Mouse (Mus musculus): ENCODE measurements around the gene Pgf.

Gene Pgf

DNA sequence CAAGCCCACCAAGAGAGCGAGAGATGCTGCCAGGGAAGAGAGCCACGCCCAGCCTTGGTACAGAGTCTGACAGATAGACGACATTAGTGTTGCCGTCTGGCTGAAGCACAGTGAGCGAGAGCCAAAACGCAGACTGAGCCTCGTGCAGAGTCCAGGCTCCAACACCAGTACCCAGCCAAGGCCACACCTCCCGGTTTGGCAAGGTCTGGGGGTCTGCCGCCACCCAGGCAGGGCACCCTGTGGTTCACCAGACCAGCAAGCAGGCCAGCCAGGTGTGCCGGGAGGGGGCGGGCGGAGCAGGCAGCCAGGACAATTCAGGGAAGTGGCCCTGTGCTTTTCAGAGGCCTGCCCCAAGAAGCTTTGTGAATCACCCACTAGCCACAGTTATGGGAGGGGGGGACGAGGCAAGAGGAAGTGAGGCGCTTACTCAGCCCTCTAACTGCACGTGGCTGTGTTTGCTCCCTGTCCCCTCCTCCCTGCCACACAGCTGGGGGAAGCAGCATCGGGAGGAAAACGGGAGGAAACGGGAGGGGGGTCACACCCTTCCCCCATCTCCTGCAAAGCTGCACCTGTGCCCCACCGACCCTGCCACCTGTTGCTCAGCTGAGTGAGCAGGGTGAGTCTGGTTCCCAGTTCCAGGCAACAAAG, 15.0 kb upstream of the Pgf start:
- peak; percentile 77 for DNase-seq (ENCODE audit: inconsistent ontology term)

GRCm38 (mm10) chr12:85190290-85190689, 12.7 kb upstream of the Pgf start:
- no peak for DNase-seq (ENCODE audit: inconsistent ontology term)

DNA sequence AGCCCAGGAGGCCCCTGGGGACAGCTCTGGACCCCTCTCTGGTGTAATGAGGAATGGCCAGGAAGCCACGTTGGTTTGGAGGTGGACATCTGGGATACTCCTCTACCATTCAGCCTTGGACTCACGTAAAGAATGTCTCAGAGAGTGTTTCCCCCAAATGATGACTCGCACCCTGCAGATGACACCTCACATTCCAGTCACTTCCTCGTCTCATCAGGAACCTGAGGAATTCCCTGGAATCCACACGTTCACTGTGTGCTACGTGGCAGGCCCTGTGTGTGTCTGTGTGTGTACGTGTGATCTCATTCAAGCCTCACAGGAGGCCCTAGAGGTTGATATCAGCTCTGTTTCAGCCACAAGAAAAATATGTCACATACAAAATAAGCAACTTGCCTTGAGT, 8.8 kb upstream of the Pgf start:
- DNase-seq (ENCODE audit: inconsistent ontology term): peak; percentile 46

GRCm38 (mm10) chr12:85185810-85186209, 8.2 kb upstream of the Pgf start:
- no peak for DNase-seq (ENCODE audit: inconsistent ontology term)

GRCm38 (mm10) chr12:85184118-85184517, 6.5 kb upstream of the Pgf start:
- DNase-seq (ENCODE audit: inconsistent ontology term): no peak

GRCm38 (mm10) chr12:85182898-85183297, 5.3 kb upstream of the Pgf start:
- no peak for DNase-seq (ENCODE audit: inconsistent ontology term)

- no peak for DNase-seq (ENCODE audit: inconsistent ontology term)
Observed at GRCm38 (mm10) chr12:85182345-85182643, 4.7 kb upstream of the Pgf start.

GRCm38 (mm10) chr12:85181475-85182344, 4.1 kb upstream of the Pgf start:
- no peak for DNase-seq (ENCODE audit: inconsistent ontology term)

DNA sequence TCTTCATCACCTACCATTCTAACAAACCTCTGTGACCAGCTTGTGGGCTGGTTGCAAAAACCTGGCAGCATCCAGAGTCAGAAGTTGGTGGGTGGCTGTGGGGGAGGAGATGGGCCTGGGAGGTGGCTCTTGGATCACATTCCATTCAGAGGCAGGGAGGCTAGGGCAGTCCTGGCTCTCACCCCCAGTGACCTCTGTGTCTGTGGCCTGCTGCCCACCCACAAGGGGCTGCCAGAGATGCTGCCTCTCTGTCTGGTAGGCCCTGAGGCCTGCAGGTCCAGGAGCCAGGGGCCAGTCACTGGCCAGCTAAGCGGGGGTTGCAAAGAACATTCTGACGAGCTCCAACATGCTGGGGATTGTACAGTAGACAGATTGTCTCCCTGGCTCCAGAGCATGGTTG, 704 bp upstream of the Pgf start:
- no peak for DNase-seq (ENCODE audit: inconsistent ontology term)

GRCm38 (mm10) chr12:85176846-85177523, 605 bp downstream of the Pgf start:
- DNase-seq (ENCODE audit: inconsistent ontology term): peak; percentile 57

DNA sequence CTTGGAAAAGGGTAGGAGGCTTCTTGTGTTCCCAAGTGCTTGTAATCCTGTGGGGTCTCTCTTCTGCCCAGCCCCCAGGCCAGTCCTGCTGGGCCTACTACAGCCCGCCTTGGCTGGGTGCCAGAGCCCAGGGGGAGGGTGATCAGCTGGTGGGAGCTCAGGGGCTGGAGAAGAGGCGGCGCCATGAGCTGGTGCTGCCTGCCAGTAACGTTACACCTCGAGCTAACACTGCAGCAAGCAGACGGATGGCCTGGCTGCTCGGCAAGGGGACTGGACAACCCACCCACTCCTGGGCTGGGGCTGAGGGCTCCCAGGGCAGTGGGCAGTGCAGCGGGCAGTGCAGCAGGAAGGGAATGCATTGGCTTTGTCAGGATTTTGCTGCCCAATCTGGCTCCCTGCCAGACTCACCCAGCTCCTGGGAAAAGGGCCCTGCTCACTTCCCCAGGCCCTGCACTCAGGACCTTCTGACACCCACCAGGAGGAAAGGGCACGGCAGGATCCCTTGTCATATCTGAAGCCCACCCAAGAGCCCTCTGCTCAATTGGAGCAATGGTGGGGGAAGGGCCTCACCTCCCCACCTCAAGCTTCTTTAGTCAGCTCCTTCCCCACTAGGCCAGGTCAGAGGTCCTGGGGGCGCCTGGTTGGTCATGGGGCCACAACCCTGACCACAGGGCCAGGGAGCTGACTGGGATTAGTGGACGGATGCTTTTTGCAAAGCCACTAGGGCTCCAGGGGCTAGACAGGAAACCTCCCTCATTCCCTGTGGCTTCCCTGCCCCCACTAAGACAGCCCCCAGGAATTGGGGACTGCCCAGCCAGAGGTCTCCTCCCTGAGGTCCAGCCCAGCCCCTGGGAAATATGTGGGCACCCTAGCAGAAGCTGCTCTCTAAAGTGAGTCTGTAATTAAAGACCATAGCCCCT, 1.4 kb downstream of the Pgf start:
- peak; percentile 44 for DNase-seq (ENCODE audit: inconsistent ontology term)

- no peak for DNase-seq (ENCODE audit: inconsistent ontology term)
Observed at GRCm38 (mm10) chr12:85175087-85175675, 2.4 kb downstream of the Pgf start.

GRCm38 (mm10) chr12:85174016-85174415, 3.6 kb downstream of the Pgf start:
- DNase-seq (ENCODE audit: inconsistent ontology term): peak; percentile 62

GRCm38 (mm10) chr12:85170948-85171307, 6.7 kb downstream of the Pgf start:
- DNase-seq (ENCODE audit: inconsistent ontology term): no peak

- peak; percentile 52 for DNase-seq (ENCODE audit: inconsistent ontology term)
Observed at GRCm38 (mm10) chr12:85170284-85170947, 7.2 kb downstream of the Pgf start.

- peak; percentile 26 for DNase-seq (ENCODE audit: inconsistent ontology term)
Observed at GRCm38 (mm10) chr12:85169877-85170276, 7.7 kb downstream of the Pgf start.

GRCm38 (mm10) chr12:85169117-85169858, 8.3 kb downstream of the Pgf start:
- DNase-seq (ENCODE audit: inconsistent ontology term): peak; percentile 82

DNA sequence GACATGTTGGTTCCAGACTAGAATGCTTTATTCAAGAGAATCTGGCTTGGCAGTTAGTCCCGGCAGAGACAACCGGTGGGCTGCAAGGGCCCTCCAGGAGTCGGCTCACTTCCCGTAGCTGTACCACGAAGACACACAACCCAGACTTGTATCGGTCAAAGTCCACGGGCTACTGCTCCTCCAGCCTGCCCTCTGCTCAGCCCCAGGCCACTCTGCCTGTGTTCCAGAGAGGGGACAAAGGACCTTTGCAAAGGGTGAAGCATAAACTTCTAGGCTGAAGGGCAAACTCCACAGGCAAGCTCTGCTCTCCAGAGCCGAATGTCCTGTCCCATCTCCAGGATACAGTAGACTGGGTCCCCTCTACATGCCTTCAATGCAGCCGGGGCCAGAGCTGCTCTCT, 11.0 kb downstream of the Pgf start:
- DNase-seq (ENCODE audit: inconsistent ontology term): no peak

GRCm38 (mm10) chr12:85164996-85165395, 12.6 kb downstream of the Pgf start:
- DNase-seq (ENCODE audit: inconsistent ontology term): no peak

DNA sequence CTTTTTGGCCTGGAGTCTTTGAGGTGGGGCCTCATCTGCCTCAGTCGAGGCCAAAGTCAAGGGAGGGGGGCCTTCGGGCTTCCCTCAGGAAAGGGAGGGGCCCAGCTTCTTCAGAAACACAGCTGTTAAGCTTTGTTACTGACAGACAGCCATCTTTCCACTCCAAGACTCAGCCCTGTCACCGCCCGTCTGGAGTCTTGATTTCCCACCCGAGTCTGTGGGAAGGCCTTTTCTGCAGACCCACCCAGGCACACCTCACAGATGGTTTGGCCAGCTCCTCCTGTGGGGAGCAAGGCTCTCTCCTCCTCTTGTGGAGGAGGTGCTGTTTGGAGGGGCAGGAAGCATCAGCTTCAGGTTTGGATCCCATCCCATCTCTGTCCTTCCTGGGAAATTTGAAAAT, 18.0 kb downstream of the Pgf start:
- no peak for DNase-seq (ENCODE audit: inconsistent ontology term)
